Mouse (Mus musculus) kidney, embryonic 16.5 days (tissue): Measurements from ENCODE around the gene Gm17622. TPM values are rescaled to one million over a fixed set of nuclear protein-coding genes. Genes with fewer than 3 reads are reported as not detected.
A peak's percentile ranks its signal among the peaks of the same experiment; 100 is the strongest.

Experiments used
- ATAC-seq: fragments of 200-750 bp; cut with Nextera tagmentation; 2 replicates; pipeline ENCODE4 v1.8.0; 2017; ENCODE audit warnings: moderate TSS enrichment; ENCODE audit not compliant: low FRiP score, low TSS enrichment
- H3K27ac ChIP-seq: fragments of 300-500 bp; sonication (generic); 2 replicates; pipeline ENCODE4 v1.5.1; 2014; ENCODE audit warnings: low read length
- H3K27me3 ChIP-seq: fragments of 300-500 bp; sonication (generic); 2 replicates; pipeline ENCODE4 v1.6.1; 2014; ENCODE audit warnings: low read length, control low read depth, mixed read lengths; ENCODE audit not compliant: insufficient read depth
- H3K36me3 ChIP-seq: fragments of 300-500 bp; sonication (generic); 2 replicates; pipeline ENCODE4 v1.6.1; 2014; ENCODE audit warnings: low read length, control low read depth, mixed read lengths; ENCODE audit not compliant: insufficient read depth
- H3K4me1 ChIP-seq: fragments of 300-500 bp; sonication (generic); 2 replicates; pipeline ENCODE4 v1.6.1; 2014; ENCODE audit warnings: low read length, control low read depth, mixed read lengths; ENCODE audit not compliant: insufficient read depth
- H3K4me2 ChIP-seq: fragments of 300-500 bp; sonication (generic); replicated peaks from 2 replicates; pipeline ENCODE4 v1.6.1; 2014; ENCODE audit warnings: low read depth, low read length
- H3K4me3 ChIP-seq: fragments of 300-500 bp; sonication (generic); 2 replicates; pipeline ENCODE4 v1.5.1; 2014; ENCODE audit warnings: mild to moderate bottlenecking, low read length
- H3K9ac ChIP-seq: fragments of 300-500 bp; sonication (generic); replicated peaks from 2 replicates; pipeline ENCODE4 v1.6.1; 2014; ENCODE audit warnings: low read length
- H3K9me3 ChIP-seq: fragments of 300-500 bp; sonication (generic); 2 replicates; pipeline ENCODE4 v1.6.1; 2016; ENCODE audit warnings: low read length, control low read depth
- WGBS: fragments of 180-500 bp; shearing (Covaris S2); extraction: QIAGEN DNeasy Blood & Tissue Kit; methylation state at CpG from one replicate; pipeline ENCODE4 v1.1.7; 2014; 5-methylcytosine and 5-hydroxymethylcytosine counted together
- polyA plus RNA-seq: library from polyadenylated mRNA; unstranded; fragments of >200 nt; fragmentation: Nextera tagmentation; extraction: Ambion mirVana; gene quantifications from 2 replicates; pipeline ENCODE4 v1.2.1, GENCODE M21; 2015

The Gm17622 gene
- polyA plus RNA-seq, 1 experiment from 2014 or later = not detected

GRCm38 (mm10) chr13:96505661-96506060 is 15.1 kb downstream of the Gm17622 start:
- 84% methylated on average over 4 of the region's 4 CpGs for WGBS
- no peak for ATAC-seq
- Histone ChIP-seq H3K4me1 (no peaks in the 10 kb centered on the region), H3K9me3 (no peaks in the 10 kb centered on the region), H3K9ac (no peak overlapping the region), H3K27me3 (no peaks in the 10 kb centered on the region), H3K4me3 (no peak overlapping the region), H3K36me3 (peaks cover 8% of the 10 kb centered on the region; the same call in 1 of the 2 replicates), H3K4me2 (no peak overlapping the region), H3K27ac (no peak overlapping the region)

- H3K27me3 ChIP-seq = no peaks in the 10 kb centered on the region
- WGBS = 61% methylated on average over 6 of the region's 6 CpGs
- no peak for ATAC-seq
- H3K9ac ChIP-seq = no peak overlapping the region
- H3K4me2 ChIP-seq = no peak overlapping the region
- H3K27ac ChIP-seq = no peak overlapping the region
- peaks cover 5% of the 10 kb centered on the region; the same call in 1 of the 2 replicates for H3K36me3 ChIP-seq
- H3K4me1 ChIP-seq = peaks cover 3% of the 10 kb centered on the region; the same call in 1 of the 2 replicates
- H3K9me3 ChIP-seq = no peaks in the 10 kb centered on the region
- H3K4me3 ChIP-seq = no peak overlapping the region
Observed at GRCm38 (mm10) chr13:96506313-96506712, 15.8 kb downstream of the Gm17622 start.

GRCm38 (mm10) chr13:96507541-96507940 is 17.0 kb downstream of the Gm17622 start:
- Histone ChIP-seq H3K9me3 (no peaks in the 10 kb centered on the region), H3K27me3 (no peaks in the 10 kb centered on the region), H3K36me3 (peaks cover 5% of the 10 kb centered on the region; the same call in 1 of the 2 replicates), H3K4me2 (no peak overlapping the region), H3K4me3 (no peak overlapping the region), H3K27ac (no peak overlapping the region), H3K4me1 (peaks cover 12% of the 10 kb centered on the region; the same call in 1 of the 2 replicates), H3K9ac (no peak overlapping the region)
- ATAC-seq = no peak
- 88% methylated on average over 4 of the region's 4 CpGs for WGBS

GRCm38 (mm10) chr13:96510635-96511034 is 20.1 kb downstream of the Gm17622 start:
- ATAC-seq = no peak
- no peak overlapping the region for H3K9ac ChIP-seq
- H3K4me2 ChIP-seq = no peak overlapping the region
- no peaks in the 10 kb centered on the region for H3K9me3 ChIP-seq
- H3K27me3 ChIP-seq = no peaks in the 10 kb centered on the region
- H3K4me1 ChIP-seq = peaks cover 12% of the 10 kb centered on the region; the same call in 1 of the 2 replicates
- H3K36me3 ChIP-seq = peaks cover 5% of the 10 kb centered on the region; the same call in 1 of the 2 replicates
- peak overlapping the region; percentile 53; the same call in 1 of the 2 replicates for H3K27ac ChIP-seq
- H3K4me3 ChIP-seq = no peak overlapping the region
- WGBS = 77% methylated on average over 13 of the region's 13 CpGs

GRCm38 (mm10) chr13:96511262-96511661 is 20.7 kb downstream of the Gm17622 start:
- Histone ChIP-seq H3K27ac (no peak overlapping the region; the same call in 1 of the 2 replicates), H3K36me3 (peaks cover 7% of the 10 kb centered on the region; the same call in 1 of the 2 replicates), H3K27me3 (no peaks in the 10 kb centered on the region), H3K9me3 (no peaks in the 10 kb centered on the region), H3K4me1 (peaks cover 12% of the 10 kb centered on the region; the same call in 1 of the 2 replicates), H3K4me3 (no peak overlapping the region), H3K4me2 (no peak overlapping the region), H3K9ac (no peak overlapping the region)
- WGBS = 77% methylated on average over 1 of the region's 1 CpGs
- no peak for ATAC-seq

- H3K9me3 ChIP-seq = no peaks in the 10 kb centered on the region
- no peaks in the 10 kb centered on the region for H3K27me3 ChIP-seq
- H3K4me1 ChIP-seq = peaks cover 12% of the 10 kb centered on the region; the same call in 1 of the 2 replicates
- ATAC-seq = no peak
- peaks cover 9% of the 10 kb centered on the region; the same call in 1 of the 2 replicates for H3K36me3 ChIP-seq
- no peak overlapping the region for H3K9ac ChIP-seq
- 41% methylated on average over 5 of the region's 5 CpGs for WGBS
- H3K4me3 ChIP-seq = no peak overlapping the region
- no peak overlapping the region for H3K4me2 ChIP-seq
- peak overlapping the region; percentile 21; the same call in 1 of the 2 replicates for H3K27ac ChIP-seq
Observed at GRCm38 (mm10) chr13:96511893-96512292, 21.4 kb downstream of the Gm17622 start.

- 0 out of 2 replicates have a peak, but pooled peaks have one; percentile 39 for ATAC-seq
- no peak overlapping the region for H3K4me3 ChIP-seq
- H3K27ac ChIP-seq = no peak overlapping the region
- 75% methylated on average over 5 of the region's 5 CpGs for WGBS
- peaks cover 12% of the 10 kb centered on the region; the same call in 1 of the 2 replicates for H3K4me1 ChIP-seq
- no peaks in the 10 kb centered on the region for H3K9me3 ChIP-seq
- H3K9ac ChIP-seq = no peak overlapping the region
- H3K36me3 ChIP-seq = 0 out of 2 replicates have a peak, but pooled peaks cover 4% of the 10 kb centered on the region
- no peak overlapping the region for H3K4me2 ChIP-seq
- no peaks in the 10 kb centered on the region for H3K27me3 ChIP-seq
Observed at GRCm38 (mm10) chr13:96514154-96514942, 23.8 kb downstream of the Gm17622 start.

GRCm38 (mm10) chr13:96516249-96516648 is 25.7 kb downstream of the Gm17622 start:
- no peaks in the 10 kb centered on the region for H3K9me3 ChIP-seq
- WGBS = 94% methylated on average over 9 of the region's 9 CpGs
- no peak overlapping the region for H3K27ac ChIP-seq
- 0 out of 2 replicates have a peak, but pooled peaks cover 4% of the 10 kb centered on the region for H3K36me3 ChIP-seq
- H3K4me1 ChIP-seq = peaks cover 10% of the 10 kb centered on the region; the same call in 1 of the 2 replicates
- ATAC-seq = no peak
- H3K4me2 ChIP-seq = no peak overlapping the region
- no peak overlapping the region for H3K9ac ChIP-seq
- H3K27me3 ChIP-seq = no peaks in the 10 kb centered on the region
- H3K4me3 ChIP-seq = no peak overlapping the region

GRCm38 (mm10) chr13:96517335-96517734 is 26.8 kb downstream of the Gm17622 start:
- Histone ChIP-seq H3K9ac (no peak overlapping the region), H3K36me3 (0 out of 2 replicates have a peak, but pooled peaks cover 4% of the 10 kb centered on the region), H3K27ac (no peak overlapping the region), H3K4me1 (no peaks in the 10 kb centered on the region), H3K27me3 (no peaks in the 10 kb centered on the region), H3K9me3 (no peaks in the 10 kb centered on the region), H3K4me3 (no peak overlapping the region), H3K4me2 (no peak overlapping the region)
- 87% methylated on average over 2 of the region's 2 CpGs for WGBS
- no peak for ATAC-seq

GRCm38 (mm10) chr13:96521294-96521693 is 30.8 kb downstream of the Gm17622 start:
- ATAC-seq = no peak
- Histone ChIP-seq H3K36me3 (0 out of 2 replicates have a peak, but pooled peaks cover 2% of the 10 kb centered on the region), H3K4me3 (no peak overlapping the region), H3K4me2 (no peak overlapping the region), H3K9me3 (no peaks in the 10 kb centered on the region), H3K27ac (no peak overlapping the region), H3K9ac (no peak overlapping the region), H3K27me3 (no peaks in the 10 kb centered on the region), H3K4me1 (no peaks in the 10 kb centered on the region)
- 91% methylated on average over 3 of the region's 3 CpGs for WGBS
